Mouse (Mus musculus) thymus, postnatal 10 days (tissue): ENCODE data around the gene Prr19.
A peak's percentile ranks its signal among the peaks of the same experiment; 100 is the strongest.
"Not testable (repeated sequence)": the region's sequence is repeated elsewhere in the genome, so short reads cannot be mapped to it uniquely, and the experiment has no call there.

Experiments
- DNase-seq, 2 experiments: peaks; one replicate each; pipeline ENCODE4 v3.0.0; 2021; ENCODE audit warnings: low spot score in 2 of 2

Prr19 gene

DNA sequence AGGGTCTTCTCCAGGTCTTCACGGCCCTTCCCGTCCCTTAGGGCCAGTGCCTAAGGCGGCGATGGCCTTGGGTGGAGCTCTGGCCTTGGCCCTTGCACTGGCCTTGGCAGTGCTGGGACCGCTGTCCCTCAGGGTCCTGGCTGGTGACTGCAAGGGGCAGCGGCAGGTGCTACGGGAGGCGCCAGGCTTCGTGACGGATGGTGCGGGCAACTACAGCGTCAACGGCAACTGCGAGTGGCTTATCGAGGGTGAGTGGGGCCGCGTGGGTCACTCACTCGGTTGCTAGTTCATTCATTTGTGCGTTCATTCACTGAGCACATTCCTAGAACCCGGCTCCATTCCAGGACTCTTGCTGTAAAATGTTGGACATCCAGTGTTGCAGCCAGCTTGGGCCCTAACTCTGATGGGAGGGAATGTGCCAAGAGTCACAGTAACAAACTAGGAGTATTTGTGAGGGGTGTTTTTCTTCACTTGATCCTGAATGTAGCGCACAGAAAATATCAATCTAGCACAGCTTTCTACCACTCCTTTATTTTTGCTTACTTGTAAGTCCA is 16.3 kb downstream of the Prr19 start:
- DNase-seq, result no peak

- no peak for DNase-seq
Measured at GRCm38 (mm10) chr7:25322058-25322484, 20.9 kb downstream of the Prr19 start.

DNA sequence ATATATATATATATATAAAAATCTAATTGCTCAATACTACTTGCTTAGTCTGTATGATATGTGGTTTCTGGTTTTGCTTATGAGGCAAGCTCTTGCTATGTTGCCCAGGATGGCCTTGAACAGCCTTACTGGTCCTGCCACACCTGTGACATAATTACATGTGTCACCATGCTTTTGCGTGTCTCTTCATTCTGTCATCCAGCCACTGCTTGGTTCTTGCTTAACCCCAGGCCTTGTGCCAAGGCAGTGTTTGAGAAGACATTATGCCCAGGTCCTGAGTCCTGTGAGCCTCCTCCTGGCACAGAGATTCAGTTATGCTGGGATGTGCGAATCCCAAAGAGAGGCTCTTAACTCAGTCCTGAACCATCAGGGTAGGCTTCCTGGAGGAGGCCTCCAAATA is 22.0 kb downstream of the Prr19 start:
- no peak for DNase-seq

DNA sequence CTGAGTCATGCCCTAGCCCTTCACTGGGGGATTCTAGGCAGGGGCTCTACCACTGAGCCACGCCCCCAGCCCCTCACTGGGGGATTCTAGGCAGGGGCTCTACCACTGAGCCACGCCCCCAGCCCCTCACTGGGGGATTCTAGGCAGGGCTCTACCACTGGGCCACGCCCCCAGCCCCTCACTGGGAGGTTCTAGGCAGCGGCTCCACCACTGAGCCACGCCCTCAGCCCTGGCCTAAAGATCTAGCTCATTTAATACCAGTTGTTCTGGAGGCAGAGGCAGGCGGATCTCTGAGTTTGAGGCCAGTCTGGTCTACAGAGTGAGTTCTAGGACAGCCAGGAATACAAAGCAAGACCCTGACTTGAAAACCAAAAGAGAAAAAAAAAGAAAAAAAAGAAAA is 24.2 kb downstream of the Prr19 start:
- DNase-seq, result not testable (repeated sequence)

DNA sequence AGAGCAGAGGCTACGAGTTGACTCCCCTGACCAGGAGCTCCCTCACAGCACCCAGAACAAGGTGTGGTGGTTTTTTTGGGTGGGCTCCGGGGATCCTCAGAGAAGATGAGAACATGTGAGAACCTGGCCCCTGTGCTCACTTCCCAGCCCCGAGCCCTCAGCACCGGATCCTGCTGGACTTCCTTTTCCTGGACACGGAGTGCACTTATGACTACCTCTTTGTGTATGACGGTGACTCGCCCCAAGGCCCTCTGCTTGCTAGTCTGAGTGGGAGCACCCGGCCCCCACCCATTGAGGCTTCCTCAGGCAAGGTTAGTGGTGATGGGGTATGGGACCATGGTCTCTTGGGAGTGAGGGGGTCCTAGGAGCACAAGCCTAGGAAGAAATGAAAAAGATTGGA is 25.0 kb downstream of the Prr19 start:
- no peak for DNase-seq

- peak; percentile 31 to 77 for DNase-seq
Measured at GRCm38 (mm10) chr7:25333596-25334307, 32.5 kb downstream of the Prr19 start.

DNA sequence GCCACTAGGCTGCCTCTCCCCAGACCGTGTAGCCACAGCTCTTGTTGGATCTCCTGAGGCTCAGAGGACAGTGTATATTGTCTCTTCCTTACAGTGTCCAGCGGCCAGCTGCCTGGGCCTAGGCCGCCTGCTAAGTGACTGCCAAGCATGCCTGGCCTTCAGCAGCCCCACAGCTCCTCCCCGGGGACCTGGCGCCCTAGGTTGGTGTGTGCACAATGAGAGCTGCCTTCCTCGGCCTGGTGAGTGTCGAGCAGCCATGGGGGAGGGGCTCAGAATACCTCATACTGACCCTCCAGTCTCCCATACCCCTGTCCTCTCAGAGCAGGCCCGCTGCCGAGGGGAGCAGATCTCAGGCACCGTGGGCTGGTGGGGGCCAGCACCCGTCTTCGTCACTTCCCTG is 33.3 kb downstream of the Prr19 start:
- no peak for DNase-seq

DNA sequence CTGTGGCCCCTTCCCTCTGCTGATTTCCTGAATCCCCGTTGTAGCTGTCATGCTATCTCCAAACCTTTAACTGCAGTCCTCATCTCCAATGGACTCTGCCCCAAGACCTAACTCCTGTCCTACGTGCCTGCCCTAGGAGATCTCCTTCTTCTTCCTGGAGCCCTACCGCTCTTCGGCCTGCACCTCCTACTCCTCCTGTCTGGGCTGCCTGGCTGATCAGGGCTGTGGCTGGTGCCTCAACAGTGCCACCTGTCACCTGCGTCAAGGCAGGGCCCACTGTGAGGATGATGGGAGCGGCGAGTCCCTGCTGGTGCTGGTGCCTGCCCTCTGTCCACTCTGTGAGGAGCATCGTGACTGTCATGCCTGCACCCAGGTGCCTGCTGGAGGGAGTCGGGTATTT is 38.1 kb downstream of the Prr19 start:
- no peak for DNase-seq

DNA sequence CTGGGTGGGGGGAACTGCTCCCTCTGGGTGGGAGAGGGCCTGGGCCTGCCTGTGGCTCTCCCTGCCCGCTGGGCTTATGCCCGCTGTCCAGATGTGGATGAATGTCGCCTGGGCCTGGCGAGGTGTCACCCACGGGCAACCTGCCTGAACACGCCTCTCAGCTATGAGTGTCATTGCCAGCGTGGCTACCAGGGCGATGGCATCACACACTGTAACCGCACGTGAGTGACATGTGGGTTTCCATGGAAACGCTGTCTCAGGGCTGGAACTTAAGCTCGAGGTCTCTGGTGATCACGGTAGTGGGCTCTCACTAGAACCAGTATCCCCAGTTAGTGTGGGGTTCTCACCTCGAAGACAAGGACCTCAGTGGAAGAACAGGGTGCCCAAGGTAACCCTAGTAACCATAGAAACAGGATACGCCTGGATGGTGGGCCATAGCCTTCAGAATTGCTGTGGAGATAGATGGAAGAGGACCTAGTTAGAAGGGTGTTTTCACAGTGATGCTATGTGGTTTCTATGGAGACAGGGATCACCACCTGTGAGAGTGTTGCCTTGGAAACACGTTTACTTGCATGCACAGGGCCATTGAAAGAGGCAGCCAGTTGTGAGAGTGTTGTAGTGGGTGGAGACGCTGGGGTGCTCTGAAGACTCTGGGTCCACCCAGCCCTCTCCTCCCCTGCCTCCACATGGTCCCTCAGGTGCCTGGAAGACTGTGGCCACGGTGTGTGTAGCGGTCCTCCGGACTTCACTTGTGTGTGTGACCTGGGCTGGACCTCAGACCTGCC is 40.0 kb downstream of the Prr19 start:
- no peak for DNase-seq

DNA sequence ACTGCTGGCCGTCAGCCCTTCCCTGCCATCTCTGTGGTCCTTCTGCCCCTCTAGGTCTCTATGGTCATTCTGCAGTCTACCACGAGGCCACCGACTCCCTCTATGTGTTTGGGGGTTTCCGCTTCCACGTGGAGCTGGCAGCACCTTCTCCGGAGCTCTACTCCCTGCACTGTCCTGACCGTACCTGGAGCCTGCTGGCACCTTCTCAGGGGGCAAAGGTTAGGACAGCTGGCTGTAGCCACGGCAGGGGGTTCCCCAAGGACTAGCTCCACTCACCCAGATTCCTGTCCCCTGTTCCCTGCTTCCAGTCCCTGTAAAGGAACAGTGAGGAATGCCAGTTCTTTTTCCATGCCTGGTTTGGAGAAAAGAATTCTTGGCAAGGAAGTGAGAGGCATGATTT is 47.6 kb downstream of the Prr19 start:
- DNase-seq, result no peak
